In genomic region chr10:59537579-59537978, GRCm38 (mm10) we compare ENCODE assay signal across 17 mouse cellular contexts.
DNase-seq lines count a peak whose midpoint lies in the region; ATAC-seq and TF ChIP-seq lines count a peak whose summit lies in the region.
"Had no signal": no experiment of that assay in that cellular context is flagged by ENCODE, and none has a peak within 500 bp of the region (broad histone marks: within the 10 kb centered on the region; RNA-seq: fewer than 3 reads in every experiment).

No protein-coding gene starts in this region.

- H3K27me3 ChIP-seq in kidney, embryonic 14.5 days (ENCODE audit: control insufficient read depth, insufficient read depth, low read length): no peaks in the 10 kb centered on the region
- no peaks in the 10 kb centered on the region for H3K27me3 ChIP-seq in neural tube, embryonic 13.5 days
- no peaks in the 10 kb centered on the region for H3K27me3 ChIP-seq in intestine, embryonic 15.5 days (replicated peaks)

- peak; percentile 62; the same call in 1 of the 2 replicates for ATAC-seq in kidney, embryonic 14.5 days (ENCODE audit: low FRiP score, low TSS enrichment)
- ATAC-seq in neural tube, embryonic 13.5 days (ENCODE audit: low read depth): no peak
- peak; percentile 80 for ATAC-seq in intestine, embryonic 15.5 days

- no peak overlapping the region for H3K4me2 ChIP-seq in kidney, embryonic 14.5 days (replicated peaks; ENCODE audit: low read depth, low read length)
- no peak overlapping the region for H3K4me2 ChIP-seq in neural tube, embryonic 13.5 days
- no peak overlapping the region for H3K4me2 ChIP-seq in intestine, embryonic 15.5 days (replicated peaks)
- H3K4me2 ChIP-seq: embryonic facial prominence, embryonic 12.5 days; forebrain, embryonic 12.5 days; limb, embryonic 12.5 days had no signal

- no peak for DNase-seq in kidney, postnatal 36 days
- DNase-seq in neural tube, embryonic 10.5 days (ENCODE audit: extremely low spot score, low spot score): no peak
- no peak for DNase-seq in embryo, embryonic 10 days (ENCODE audit: low spot score)
- DNase-seq in left cerebral cortex, adult 2 months (ENCODE audit: extremely low spot score in 1 of 2, low spot score in 2 of 2): no peak
- DNase-seq: cerebellum, adult 9-11 months; heart, adult 11 months; heart, postnatal 10 days; kidney, adult 11 months; layer of hippocampus, postnatal 36 days; spleen, adult 18-20 months; thymus, adult 2 months had no signal

- peaks cover 27% of the 10 kb centered on the region for H3K4me1 ChIP-seq in kidney, embryonic 14.5 days (ENCODE audit: control insufficient read depth, insufficient read depth, low read length)
- H3K4me1 ChIP-seq in neural tube, embryonic 13.5 days (replicated peaks): peaks cover 34% of the 10 kb centered on the region
- peaks cover 21% of the 10 kb centered on the region for H3K4me1 ChIP-seq in intestine, embryonic 15.5 days (replicated peaks)

- no peaks in the 10 kb centered on the region for H3K36me3 ChIP-seq in kidney, embryonic 14.5 days (ENCODE audit: control insufficient read depth, insufficient read depth, low read length)
- no peaks in the 10 kb centered on the region for H3K36me3 ChIP-seq in neural tube, embryonic 13.5 days
- no peaks in the 10 kb centered on the region for H3K36me3 ChIP-seq in intestine, embryonic 15.5 days
- H3K36me3 ChIP-seq: embryonic facial prominence, embryonic 12.5 days; forebrain, embryonic 12.5 days; limb, embryonic 12.5 days had no signal

- intact Hi-C loops in left cerebral cortex, adult 2 months (cut with DNase I): no loop called here

- no peaks in the 10 kb centered on the region for H3K9me3 ChIP-seq in kidney, embryonic 14.5 days (ENCODE audit: control insufficient read depth, low read length)
- no peaks in the 10 kb centered on the region for H3K9me3 ChIP-seq in neural tube, embryonic 13.5 days
- H3K9me3 ChIP-seq in intestine, embryonic 15.5 days: no peaks in the 10 kb centered on the region
- H3K9me3 ChIP-seq: embryonic facial prominence, embryonic 12.5 days; forebrain, embryonic 12.5 days; limb, embryonic 12.5 days had no signal

- no peak overlapping the region for H3K27ac ChIP-seq in kidney, embryonic 14.5 days (ENCODE audit: low read depth, low read length)
- H3K27ac ChIP-seq in neural tube, embryonic 13.5 days (replicated peaks): peak overlapping the region; percentile 50; the same call in 1 of the 2 replicates
- H3K27ac ChIP-seq in intestine, embryonic 15.5 days: no peak overlapping the region
- no peak overlapping the region for H3K27ac ChIP-seq in left cerebral cortex, adult 2 months
- H3K27ac ChIP-seq: embryonic facial prominence, embryonic 12.5 days; forebrain, embryonic 12.5 days; limb, embryonic 12.5 days had no signal

- TF ChIP-seq CTCF in left cerebral cortex, adult 2 months (IDR thresholded peaks at IDR 0.05): no peak

- WGBS in kidney, embryonic 14.5 days: 24% methylated on average over 6 of the region's 6 CpGs
- WGBS in neural tube, embryonic 13.5 days: 68% methylated on average over 6 of the region's 6 CpGs
- 42% methylated on average over 6 of the region's 6 CpGs for WGBS in intestine, embryonic 15.5 days

- no peak overlapping the region for H3K4me3 ChIP-seq in kidney, embryonic 14.5 days (ENCODE audit: low read length)
- no peak overlapping the region for H3K4me3 ChIP-seq in neural tube, embryonic 13.5 days
- no peak overlapping the region for H3K4me3 ChIP-seq in intestine, embryonic 15.5 days (replicated peaks)
- no peak overlapping the region for H3K4me3 ChIP-seq in left cerebral cortex, adult 2 months
- H3K4me3 ChIP-seq: embryonic facial prominence, embryonic 12.5 days; forebrain, embryonic 12.5 days; limb, embryonic 12.5 days had no signal

- no peak overlapping the region for H3K9ac ChIP-seq in kidney, embryonic 14.5 days (ENCODE audit: low read depth, low read length)
- H3K9ac ChIP-seq in neural tube, embryonic 13.5 days: no peak overlapping the region
- no peak overlapping the region for H3K9ac ChIP-seq in intestine, embryonic 15.5 days
- H3K9ac ChIP-seq: embryonic facial prominence, embryonic 12.5 days; forebrain, embryonic 12.5 days; limb, embryonic 12.5 days had no signal
